Mouse (Mus musculus): ENCODE results near the gene 4921517D22Rik.
"Not testable (repeated sequence)": the region's sequence is repeated elsewhere in the genome, so short reads cannot be mapped to it uniquely, and the experiment has no call there.

- not testable (repeated sequence) for TF ChIP-seq POLR2A (IDR thresholded peaks at IDR 0.05; ENCODE audit: low read depth, low read length); CTCF (IDR thresholded peaks at IDR 0.05; ENCODE audit: extremely low read depth, insufficient read depth, insufficient read length, insufficient replicate concordance)
Measured at GRCm38 (mm10) chr13:59722089-59722488, 28.2 kb upstream of the 4921517D22Rik start.
